8 mouse cellular contexts compared by ENCODE assay signal in the genomic region with DNA sequence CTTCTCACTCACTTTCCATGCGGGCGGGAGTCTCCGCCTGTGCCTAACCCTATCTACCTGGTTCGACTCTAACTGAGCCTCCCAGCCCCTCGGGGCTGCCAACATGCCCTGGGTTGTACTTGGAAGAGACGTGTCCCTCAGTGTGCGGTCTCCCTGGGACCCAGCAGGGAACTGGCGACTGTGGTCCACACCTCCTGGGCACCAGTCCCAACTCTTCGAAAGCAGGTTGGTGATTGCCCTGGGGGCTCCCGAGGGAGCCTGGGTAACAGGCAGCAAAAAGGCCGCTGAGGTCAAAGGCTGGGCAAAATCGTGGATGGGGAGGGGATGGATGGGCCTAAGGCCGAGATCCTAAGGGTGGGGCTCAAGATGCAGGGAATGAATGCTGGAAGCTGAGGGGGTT. TPM values are rescaled to one million over a fixed set of nuclear protein-coding genes. Genes with fewer than 3 reads are reported as not detected.
DNase-seq lines count a peak whose midpoint lies in the region; ATAC-seq and TF ChIP-seq lines count a peak whose summit lies in the region.

No protein-coding gene starts in this region.

- H3K4me2 ChIP-seq in embryonic facial prominence, embryonic 15.5 days (replicated peaks), result peak overlapping the region; percentile 82
- H3K4me2 ChIP-seq in limb, embryonic 13.5 days (replicated peaks), result peak overlapping the region; percentile 85
- H3K4me2 ChIP-seq in stomach, embryonic 15.5 days, result peak overlapping the region; percentile 72

- ATAC-seq in cerebellum, adult (ENCODE audit: insufficient number of reproducible peaks, low FRiP score, low TSS enrichment), result no peak
- ATAC-seq in embryonic facial prominence, embryonic 15.5 days (ENCODE audit: insufficient number of reproducible peaks, low FRiP score, low TSS enrichment, low read depth), result no peak
- ATAC-seq in limb, embryonic 13.5 days (ENCODE audit: low FRiP score, low read depth), result no peak
- no peak for ATAC-seq in stomach, embryonic 15.5 days (ENCODE audit: insufficient read depth, low FRiP score, low read depth)

- H3K4me1 ChIP-seq in embryonic facial prominence, embryonic 15.5 days, result peaks cover 24% of the 10 kb centered on the region
- H3K4me1 ChIP-seq in limb, embryonic 13.5 days, result peaks cover 24% of the 10 kb centered on the region
- peaks cover 22% of the 10 kb centered on the region for H3K4me1 ChIP-seq in stomach, embryonic 15.5 days

- peak; percentile 45 for DNase-seq in cerebellum, adult 11 months
- DNase-seq in spleen, postnatal 10 days (ENCODE audit: low spot score in 2 of 2), result no peak
- no peak for DNase-seq in retina, embryonic 14.5 days (ENCODE audit: low spot score)

- no peaks in the 10 kb centered on the region for H3K36me3 ChIP-seq in C2C12 (ENCODE audit: control insufficient read depth, insufficient read depth)
- H3K36me3 ChIP-seq in embryonic facial prominence, embryonic 15.5 days, result 0 out of 2 replicates have a peak, but pooled peaks cover 3% of the 10 kb centered on the region
- peaks cover 16% of the 10 kb centered on the region for H3K36me3 ChIP-seq in limb, embryonic 13.5 days
- no peaks in the 10 kb centered on the region for H3K36me3 ChIP-seq in stomach, embryonic 15.5 days

- peak overlapping the region; percentile 86 for H3ac ChIP-seq in C2C12 (ENCODE audit: control insufficient read depth, insufficient read length, low read depth)

- H3K9ac ChIP-seq in embryonic facial prominence, embryonic 15.5 days, result peak overlapping the region; percentile 69
- H3K9ac ChIP-seq in limb, embryonic 13.5 days, result peak overlapping the region; percentile 90
- peak overlapping the region; percentile 84; the same call in 1 of the 2 replicates for H3K9ac ChIP-seq in stomach, embryonic 15.5 days

- H3K4me3 ChIP-seq in C2C12 (ENCODE audit: insufficient read depth, poor library complexity, severe bottlenecking), result peak overlapping the region; percentile 60
- H3K4me3 ChIP-seq in embryonic facial prominence, embryonic 15.5 days (replicated peaks), result peak overlapping the region; percentile 80
- peak overlapping the region; percentile 82 for H3K4me3 ChIP-seq in limb, embryonic 13.5 days
- H3K4me3 ChIP-seq in stomach, embryonic 15.5 days (replicated peaks), result peak overlapping the region; percentile 89

- H3K27ac ChIP-seq in embryonic facial prominence, embryonic 15.5 days (replicated peaks), result no peak overlapping the region
- no peak overlapping the region for H3K27ac ChIP-seq in limb, embryonic 13.5 days
- H3K27ac ChIP-seq in stomach, embryonic 15.5 days, result peak overlapping the region; percentile 89; the same call in 1 of the 2 replicates

- H3K79me3 ChIP-seq in C2C12 (ENCODE audit: low read depth), result peaks cover 13% of the 10 kb centered on the region

- TF ChIP-seq CTCF in C2C12 (IDR thresholded peaks at IDR 0.05; ENCODE audit: control insufficient read depth, insufficient read depth, insufficient read length), result no peak

- WGBS in embryonic facial prominence, embryonic 15.5 days, result 53% methylated on average over 13 of the region's 13 CpGs
- 69% methylated on average over 13 of the region's 13 CpGs for WGBS in limb, embryonic 13.5 days
- 64% methylated on average over 13 of the region's 13 CpGs for WGBS in stomach, embryonic 15.5 days

- H3K27me3 ChIP-seq in C2C12 (ENCODE audit: control insufficient read depth, insufficient read depth, insufficient read length), result no peaks in the 10 kb centered on the region
- no peaks in the 10 kb centered on the region for H3K27me3 ChIP-seq in embryonic facial prominence, embryonic 15.5 days
- H3K27me3 ChIP-seq in limb, embryonic 13.5 days, result no peaks in the 10 kb centered on the region
- H3K27me3 ChIP-seq in stomach, embryonic 15.5 days (replicated peaks), result no peaks in the 10 kb centered on the region

- no peaks in the 10 kb centered on the region for H3K9me3 ChIP-seq in embryonic facial prominence, embryonic 15.5 days (replicated peaks)
- H3K9me3 ChIP-seq in limb, embryonic 13.5 days, result no peaks in the 10 kb centered on the region
- no peaks in the 10 kb centered on the region for H3K9me3 ChIP-seq in stomach, embryonic 15.5 days

- peaks cover 57% of the 10 kb centered on the region for H3K79me2 ChIP-seq in C2C12 (ENCODE audit: control insufficient read depth, insufficient read depth)

TF ChIP-seq in C2C12, 6 proteins besides CTCF, POLR2A, EP300 and RAD21:
- no peak for TF ChIP-seq MYOD1 (IDR thresholded peaks at IDR 0.05; ENCODE audit: control insufficient read depth, insufficient read length, low read depth)
- TF ChIP-seq USF1 (IDR thresholded peaks at IDR 0.05; ENCODE audit: low read depth), result no peak
- TF ChIP-seq MYOG (IDR thresholded peaks at IDR 0.05; ENCODE audit: control insufficient read depth, extremely low read depth, insufficient read length), result no peak
- no peak for TF ChIP-seq CEBPB (IDR thresholded peaks at IDR 0.05; ENCODE audit: low read depth)
- no peak for TF ChIP-seq FOSL1 (IDR thresholded peaks at IDR 0.05; ENCODE audit: insufficient read depth, low read length, poor library complexity, severe bottlenecking)
- no peak for TF ChIP-seq MAX (IDR thresholded peaks at IDR 0.05)

RNA-seq across cellular contexts. Expression of a gene that starts 1.0 kb away (rescaled TPM):
- polyA plus RNA-seq in C2C12 (2012; fragmentation: generic; extraction: Trizol), result 51.8 TPM
- polyA plus RNA-seq in embryonic facial prominence, embryonic 15.5 days (2015; fragmentation: Nextera tagmentation; extraction: Ambion mirVana), result 37.1 and 40.9 TPM in 2 replicates
- polyA plus RNA-seq in limb, embryonic 13.5 days (2015; fragmentation: Nextera tagmentation; extraction: Ambion mirVana), result 34.9 and 39.8 TPM in 2 replicates
- polyA plus RNA-seq in stomach, embryonic 15.5 days (2015; fragmentation: Nextera tagmentation; extraction: Ambion mirVana), result 33.2 and 37.5 TPM in 2 replicates

RNA-seq across cellular contexts. Expression of a gene that starts 34.0 kb away (rescaled TPM):
- 106 TPM for polyA plus RNA-seq in C2C12 (2012; fragmentation: generic; extraction: Trizol)
- 102 and 108 TPM in 2 replicates for polyA plus RNA-seq in embryonic facial prominence, embryonic 15.5 days (2015; fragmentation: Nextera tagmentation; extraction: Ambion mirVana)
- polyA plus RNA-seq in limb, embryonic 13.5 days (2015; fragmentation: Nextera tagmentation; extraction: Ambion mirVana), result 98.6 and 102 TPM in 2 replicates
- 112 and 113 TPM in 2 replicates for polyA plus RNA-seq in stomach, embryonic 15.5 days (2015; fragmentation: Nextera tagmentation; extraction: Ambion mirVana)

RNA-seq across cellular contexts. Expression of a gene that starts 38.9 kb away (rescaled TPM):
- 18.1 TPM for polyA plus RNA-seq in C2C12 (2012; fragmentation: generic; extraction: Trizol)
- 15.0 and 15.4 TPM in 2 replicates for polyA plus RNA-seq in embryonic facial prominence, embryonic 15.5 days (2015; fragmentation: Nextera tagmentation; extraction: Ambion mirVana)
- polyA plus RNA-seq in limb, embryonic 13.5 days (2015; fragmentation: Nextera tagmentation; extraction: Ambion mirVana), result 12.3 and 13.7 TPM in 2 replicates
- polyA plus RNA-seq in stomach, embryonic 15.5 days (2015; fragmentation: Nextera tagmentation; extraction: Ambion mirVana), result 12.7 and 13.0 TPM in 2 replicates

RNA-seq across cellular contexts. Expression of a gene that starts 55.4 kb away (rescaled TPM):
- 2.3 TPM for polyA plus RNA-seq in C2C12 (2012; fragmentation: generic; extraction: Trizol)
- 13.9 and 14.5 TPM in 2 replicates for polyA plus RNA-seq in embryonic facial prominence, embryonic 15.5 days (2015; fragmentation: Nextera tagmentation; extraction: Ambion mirVana)
- 11.3 and 12.0 TPM in 2 replicates for polyA plus RNA-seq in limb, embryonic 13.5 days (2015; fragmentation: Nextera tagmentation; extraction: Ambion mirVana)
- polyA plus RNA-seq in stomach, embryonic 15.5 days (2015; fragmentation: Nextera tagmentation; extraction: Ambion mirVana), result 13.2 and 14.8 TPM in 2 replicates

RNA-seq across cellular contexts. Expression of a gene that starts 58.9 kb away (rescaled TPM):
- polyA plus RNA-seq in C2C12 (2012; fragmentation: generic; extraction: Trizol), result 5.8 TPM
- 6.7 and 7.4 TPM in 2 replicates for polyA plus RNA-seq in embryonic facial prominence, embryonic 15.5 days (2015; fragmentation: Nextera tagmentation; extraction: Ambion mirVana)
- polyA plus RNA-seq in limb, embryonic 13.5 days (2015; fragmentation: Nextera tagmentation; extraction: Ambion mirVana), result 4.4 and 4.6 TPM in 2 replicates
- polyA plus RNA-seq in stomach, embryonic 15.5 days (2015; fragmentation: Nextera tagmentation; extraction: Ambion mirVana), result 6.6 and 7.8 TPM in 2 replicates
